Mouse (Mus musculus) megakaryocyte, embryonic 14.5 days (primary cell): ENCODE data around the gene Rwdd2a.

Experiments used
- FLI1 ChIP-seq: IDR thresholded peaks from 2 replicates; pipeline ENCODE4 v1.6.1; 2012; ENCODE audit warnings: low read length, inconsistent platforms, mixed read lengths
- GATA1 ChIP-seq: IDR thresholded peaks from 3 replicates; pipeline ENCODE4 v1.6.1; 2012; ENCODE audit warnings: mixed read lengths, low read length, inconsistent platforms, borderline replicate concordance

DNA sequence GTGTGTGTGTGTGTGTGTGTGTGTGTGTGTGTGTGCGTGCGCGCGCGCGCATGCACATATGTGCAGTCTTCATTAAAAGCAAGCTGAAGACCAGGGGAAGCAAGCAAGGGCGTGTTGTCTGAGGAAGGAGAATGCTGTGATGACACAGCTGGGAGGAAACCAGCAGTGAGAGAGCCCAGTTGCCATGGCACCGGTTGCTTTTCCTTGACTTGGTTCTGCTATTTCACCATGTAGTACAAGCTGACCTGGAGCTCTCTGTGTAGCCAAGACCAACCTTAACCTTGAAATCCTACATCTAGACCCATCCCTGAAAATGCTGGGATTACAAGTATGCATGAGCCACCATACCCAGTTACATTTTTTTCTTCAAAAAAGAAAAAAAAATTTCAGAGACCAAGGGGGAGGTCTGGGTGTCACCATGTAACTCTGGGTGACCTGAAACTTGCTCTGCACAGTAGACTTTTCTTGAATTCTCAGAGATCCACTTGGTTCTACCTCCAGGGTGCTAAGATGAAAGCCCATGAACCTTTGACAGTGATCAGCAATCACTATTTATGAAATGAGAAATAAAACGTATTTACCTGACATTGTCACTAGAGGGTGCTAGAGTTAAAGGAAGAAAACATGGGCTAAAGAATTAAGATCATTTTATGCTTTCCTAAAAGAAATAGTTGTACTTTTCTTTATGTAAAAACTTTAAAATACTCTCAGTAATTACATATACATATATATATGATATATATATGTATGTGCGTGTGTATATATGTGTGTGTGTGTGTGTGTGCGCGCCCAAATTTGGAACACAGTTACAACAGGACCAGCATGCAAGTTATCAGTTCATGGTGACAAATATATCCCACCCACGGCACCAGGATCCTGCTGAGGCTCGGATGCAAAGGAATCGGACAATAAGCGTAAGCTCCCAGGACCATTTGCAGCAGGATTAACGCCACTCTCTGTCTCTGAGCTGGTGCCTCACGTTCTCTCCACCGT is 21.2 kb downstream of the Rwdd2a start:
- TF ChIP-seq GATA1 (no peak), FLI1 (no peak)
